Mouse (Mus musculus) cerebellum, adult 2 months (tissue): ENCODE measurements around the gene Zfhx3.

Experiments used
- CTCF ChIP-seq: fragments of 200-500 bp; IDR thresholded peaks from 2 replicates; pipeline ENCODE4 v1.5.1; 2011; ENCODE audit warnings: low read depth, mild to moderate bottlenecking, control low read depth, low read length, moderate library complexity, borderline replicate concordance; ENCODE audit not compliant: insufficient read depth
- POLR2A ChIP-seq: fragments of 200-500 bp; IDR thresholded peaks from 2 replicates; pipeline ENCODE4 v1.6.1; 2011; ENCODE audit warnings: low read length, control low read depth, borderline replicate concordance; ENCODE audit not compliant: insufficient read depth

GRCm38 (mm10) chr8:108729667-108730329, 787.4 kb downstream of the Zfhx3 start:
- TF ChIP-seq POLR2A (no peak), CTCF (no peak)
